Mouse (Mus musculus): ENCODE results near the gene Avil. TPM values are rescaled to one million over a fixed set of nuclear protein-coding genes. Genes with fewer than 3 reads are reported as not detected.

The Avil gene
- polyA plus RNA-seq, 1 experiment from 2014 or later: 0.17 TPM

GRCm38 (mm10) chr10:127003334-127003733 lies 2.8 kb downstream of the Avil start:
- Histone ChIP-seq H3K4me1 (ENCODE audit: insufficient read depth, low read length) (no peaks in the 10 kb centered on the region), H3K9me3 (ENCODE audit: low read length) (no peaks in the 10 kb centered on the region), H3K27ac (ENCODE audit: low read length) (no peak overlapping the region), H3K36me3 (ENCODE audit: insufficient read depth, low read length) (peaks cover 18% of the 10 kb centered on the region), H3K4me2 (replicated peaks; ENCODE audit: low read depth, low read length) (no peak overlapping the region), H3K27me3 (ENCODE audit: insufficient read depth, low read length) (no peaks in the 10 kb centered on the region), H3K9ac (replicated peaks; ENCODE audit: low read length) (no peak overlapping the region), H3K4me3 (ENCODE audit: low read length) (no peak overlapping the region)
- WGBS: 70% methylated on average over 8 of the region's 8 CpGs
- no peak for ATAC-seq (ENCODE audit: low FRiP score, low TSS enrichment)

DNA sequence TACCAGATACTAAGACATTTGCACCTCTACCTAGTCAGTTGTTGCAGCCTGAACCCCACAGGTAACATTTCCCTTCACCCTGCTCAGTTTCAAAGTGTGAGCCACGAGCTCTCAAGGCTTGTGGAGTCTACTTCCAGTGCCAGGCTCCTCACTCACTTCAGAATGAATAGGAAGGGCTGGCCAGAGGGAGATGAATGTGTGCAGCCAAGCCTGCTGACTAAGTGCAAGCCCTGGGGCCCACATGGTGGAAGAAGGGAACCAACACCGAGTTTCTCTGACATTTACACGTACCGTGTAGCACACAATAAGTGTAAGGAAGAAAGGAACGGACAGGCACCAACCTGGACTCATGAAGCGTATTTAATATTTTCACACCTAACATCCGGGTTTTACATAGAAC lies 3.3 kb downstream of the Avil start:
- no peaks in the 10 kb centered on the region for H3K27me3 ChIP-seq (ENCODE audit: insufficient read depth, low read length)
- no peak overlapping the region for H3K4me2 ChIP-seq (replicated peaks; ENCODE audit: low read depth, low read length)
- no peaks in the 10 kb centered on the region for H3K4me1 ChIP-seq (ENCODE audit: insufficient read depth, low read length)
- H3K9me3 ChIP-seq (ENCODE audit: low read length): no peaks in the 10 kb centered on the region
- H3K36me3 ChIP-seq (ENCODE audit: insufficient read depth, low read length): peaks cover 14% of the 10 kb centered on the region; the same call in 1 of the 2 replicates
- no peak overlapping the region for H3K27ac ChIP-seq (ENCODE audit: low read length)
- 78% methylated on average over 7 of the region's 7 CpGs for WGBS
- H3K9ac ChIP-seq (replicated peaks; ENCODE audit: low read length): no peak overlapping the region
- ATAC-seq (ENCODE audit: low FRiP score, low TSS enrichment): no peak
- no peak overlapping the region for H3K4me3 ChIP-seq (ENCODE audit: low read length)

DNA sequence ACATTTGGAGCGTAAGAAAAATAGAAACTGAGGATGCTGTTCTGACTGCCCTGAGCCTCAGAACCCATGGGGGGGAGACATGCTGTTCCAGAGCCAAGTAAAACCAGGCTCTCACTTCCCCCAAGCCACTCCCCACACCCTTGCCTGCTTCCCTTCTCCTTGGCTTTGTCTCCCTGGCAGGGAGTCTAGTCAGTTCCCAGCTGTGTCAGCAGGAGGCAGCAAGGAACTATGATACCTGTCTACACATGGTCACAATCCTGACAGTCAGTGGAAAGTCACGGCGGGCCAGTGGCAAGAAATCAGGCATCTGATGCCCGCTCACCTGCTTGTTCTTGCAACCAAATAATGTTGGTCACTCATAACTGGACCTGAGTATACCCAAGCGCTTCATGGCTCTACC lies 16.0 kb downstream of the Avil start:
- ATAC-seq (ENCODE audit: low FRiP score, low TSS enrichment): peak; percentile 47
- Histone ChIP-seq H3K4me2 (replicated peaks; ENCODE audit: low read depth, low read length) (no peak overlapping the region), H3K36me3 (ENCODE audit: insufficient read depth, low read length) (no peaks in the 10 kb centered on the region), H3K4me1 (ENCODE audit: insufficient read depth, low read length) (no peaks in the 10 kb centered on the region), H3K9ac (replicated peaks; ENCODE audit: low read length) (no peak overlapping the region), H3K27me3 (ENCODE audit: insufficient read depth, low read length) (no peaks in the 10 kb centered on the region), H3K27ac (ENCODE audit: low read length) (no peak overlapping the region), H3K9me3 (ENCODE audit: low read length) (no peaks in the 10 kb centered on the region), H3K4me3 (ENCODE audit: low read length) (no peak overlapping the region)
- WGBS: 59% methylated on average over 5 of the region's 5 CpGs

DNA sequence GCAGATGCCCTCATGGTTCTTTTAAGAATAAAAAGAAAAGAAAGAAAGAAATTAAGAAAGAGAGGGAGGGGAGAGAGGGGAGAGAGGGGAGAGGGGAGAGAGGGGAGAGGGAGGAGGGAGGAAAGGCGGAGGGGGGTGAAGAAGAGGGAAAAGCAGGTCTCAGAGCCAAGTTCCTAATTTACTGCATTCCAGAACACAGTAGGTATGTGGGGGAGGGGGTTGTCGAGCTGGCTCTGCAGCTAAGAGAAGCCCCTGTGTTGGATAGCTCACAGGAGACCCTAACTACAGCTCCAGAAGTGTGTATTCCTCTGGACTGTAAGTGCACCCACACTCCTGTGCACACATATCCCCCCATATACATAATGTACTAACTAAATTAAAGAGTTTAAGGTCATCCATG lies 16.6 kb downstream of the Avil start:
- H3K9ac ChIP-seq (replicated peaks; ENCODE audit: low read length): no peak overlapping the region
- no peak overlapping the region for H3K4me3 ChIP-seq (ENCODE audit: low read length)
- WGBS: 0% methylated on average over 2 of the region's 2 CpGs
- H3K4me2 ChIP-seq (replicated peaks; ENCODE audit: low read depth, low read length): no peak overlapping the region
- no peaks in the 10 kb centered on the region for H3K4me1 ChIP-seq (ENCODE audit: insufficient read depth, low read length)
- no peak overlapping the region for H3K27ac ChIP-seq (ENCODE audit: low read length)
- H3K27me3 ChIP-seq (ENCODE audit: insufficient read depth, low read length): no peaks in the 10 kb centered on the region
- ATAC-seq (ENCODE audit: low FRiP score, low TSS enrichment): no peak
- H3K36me3 ChIP-seq (ENCODE audit: insufficient read depth, low read length): peaks cover 4% of the 10 kb centered on the region; the same call in 1 of the 2 replicates
- H3K9me3 ChIP-seq (ENCODE audit: low read length): no peaks in the 10 kb centered on the region

- H3K4me3 ChIP-seq (ENCODE audit: low read length): no peak overlapping the region
Measured at GRCm38 (mm10) chr10:127018422-127018821, 17.9 kb downstream of the Avil start.

DNA sequence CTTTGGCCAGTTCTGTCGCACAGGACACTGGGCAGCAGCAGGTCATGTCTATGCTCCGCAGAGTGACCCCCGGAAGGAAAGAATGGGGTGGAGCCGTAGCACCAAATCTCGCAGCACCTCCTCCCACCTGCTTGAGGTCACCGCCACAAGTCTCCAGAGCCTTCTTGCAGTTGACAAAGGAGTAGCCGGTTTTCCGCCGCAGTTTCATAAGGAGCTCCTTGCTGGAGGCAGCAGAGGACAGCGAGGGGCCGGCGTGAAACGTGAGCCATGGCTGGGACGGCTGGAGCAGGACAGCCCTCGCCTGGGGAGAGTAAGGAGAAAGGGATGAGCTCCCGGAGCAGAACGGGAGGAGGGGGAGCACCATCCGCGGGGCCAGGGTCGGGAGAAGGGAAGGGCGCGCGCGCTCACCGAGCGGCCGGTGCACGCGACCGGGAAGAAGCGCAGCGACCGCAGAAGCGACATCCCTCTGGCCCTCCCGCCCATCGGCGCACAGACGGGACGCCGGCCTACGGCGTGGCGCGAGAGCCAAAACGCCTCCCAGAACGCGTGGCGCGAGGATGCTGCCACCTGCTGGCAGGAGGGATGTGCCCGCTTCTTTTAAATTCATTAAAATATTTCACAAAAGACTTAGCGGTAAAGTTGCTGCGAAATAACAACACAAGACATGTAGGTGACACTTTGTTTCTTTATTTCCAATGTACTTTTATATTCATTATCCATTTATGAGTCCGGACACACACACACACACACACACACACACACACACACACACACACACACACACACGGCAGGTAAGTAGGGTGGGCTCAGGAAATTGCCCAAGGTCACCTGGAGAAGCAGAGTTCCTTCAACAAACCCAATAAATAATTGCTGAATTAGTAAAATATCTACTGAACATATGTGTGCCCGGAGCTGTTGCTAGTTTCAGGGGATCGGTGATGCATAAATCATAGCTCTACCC lies 30.1 kb downstream of the Avil start, which contains the start of gene Tsfm:
Gene Tsfm (minus strand): TSS at position 505 of the 961 bp plus-strand sequence.
- H3K4me2 ChIP-seq (replicated peaks; ENCODE audit: low read depth, low read length): peak within 1 kb of the TSS; percentile 63
- ATAC-seq (ENCODE audit: low FRiP score, low TSS enrichment): peak; percentile 89
- peaks cover 6% of the 10 kb centered on the region; the same call in 1 of the 2 replicates for H3K4me1 ChIP-seq (ENCODE audit: insufficient read depth, low read length)
- 4% methylated on average over 56 of the region's 56 CpGs for WGBS
- peaks cover 30% of the 10 kb centered on the region for H3K36me3 ChIP-seq (ENCODE audit: insufficient read depth, low read length)
- H3K9ac ChIP-seq (replicated peaks; ENCODE audit: low read length): peak within 1 kb of the TSS; percentile 80
- H3K9me3 ChIP-seq (ENCODE audit: low read length): no peaks in the 10 kb centered on the region
- H3K4me3 ChIP-seq (ENCODE audit: low read length): peak within 1 kb of the TSS; percentile 86
- no peaks in the 10 kb centered on the region for H3K27me3 ChIP-seq (ENCODE audit: insufficient read depth, low read length)
- H3K27ac ChIP-seq (ENCODE audit: low read length): peak within 1 kb of the TSS; percentile 83

More at GRCm38 (mm10) chr10:127018422-127018821, 17.9 kb downstream of the Avil start:
- Histone ChIP-seq H3K4me2 (replicated peaks; ENCODE audit: low read depth, low read length) (no peak overlapping the region), H3K4me1 (ENCODE audit: insufficient read depth, low read length) (no peaks in the 10 kb centered on the region), H3K27me3 (ENCODE audit: insufficient read depth, low read length) (no peaks in the 10 kb centered on the region), H3K27ac (ENCODE audit: low read length) (no peak overlapping the region), H3K9ac (replicated peaks; ENCODE audit: low read length) (no peak overlapping the region), H3K36me3 (ENCODE audit: insufficient read depth, low read length) (peaks cover 17% of the 10 kb centered on the region), H3K9me3 (ENCODE audit: low read length) (no peaks in the 10 kb centered on the region)
- 65% methylated on average over 16 of the region's 16 CpGs for WGBS
- no peak for ATAC-seq (ENCODE audit: low FRiP score, low TSS enrichment)

GRCm38 (mm10) chr10:127033301-127033741 lies 32.8 kb downstream of the Avil start:
- Histone ChIP-seq H3K4me2 (replicated peaks; ENCODE audit: low read depth, low read length) (no peak overlapping the region), H3K9me3 (ENCODE audit: low read length) (no peaks in the 10 kb centered on the region), H3K4me3 (ENCODE audit: low read length) (no peak overlapping the region), H3K9ac (replicated peaks; ENCODE audit: low read length) (no peak overlapping the region), H3K27ac (ENCODE audit: low read length) (peak overlapping the region; percentile 29; the same call in 1 of the 2 replicates), H3K36me3 (ENCODE audit: insufficient read depth, low read length) (peaks cover 4% of the 10 kb centered on the region), H3K27me3 (ENCODE audit: insufficient read depth, low read length) (no peaks in the 10 kb centered on the region), H3K4me1 (ENCODE audit: insufficient read depth, low read length) (peaks cover 6% of the 10 kb centered on the region; the same call in 1 of the 2 replicates)
- 84% methylated on average over 8 of the region's 8 CpGs for WGBS
- ATAC-seq (ENCODE audit: low FRiP score, low TSS enrichment): peak; percentile 39

DNA sequence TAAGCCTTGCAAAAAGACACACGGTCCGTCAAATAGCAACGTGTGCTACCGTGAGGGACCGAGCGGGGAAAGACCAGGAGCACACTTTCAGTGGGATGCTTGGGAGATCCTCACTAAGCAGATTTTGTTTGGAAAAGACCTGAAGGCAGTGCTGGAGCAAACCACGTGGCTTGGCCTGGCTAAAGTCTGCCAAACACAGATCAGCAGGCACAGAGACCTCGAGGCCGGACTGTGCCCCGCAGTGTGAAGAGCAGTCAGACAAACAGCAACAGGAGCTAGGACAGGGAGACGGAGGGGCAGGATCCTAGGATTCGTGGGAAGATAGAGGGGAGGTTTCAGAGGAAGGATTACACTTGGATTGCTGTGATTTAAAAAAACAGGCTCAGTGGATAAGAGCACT lies 35.8 kb downstream of the Avil start:
- ATAC-seq (ENCODE audit: low FRiP score, low TSS enrichment): no peak
- no peak overlapping the region for H3K9ac ChIP-seq (replicated peaks; ENCODE audit: low read length)
- no peaks in the 10 kb centered on the region for H3K36me3 ChIP-seq (ENCODE audit: insufficient read depth, low read length)
- no peak overlapping the region for H3K4me2 ChIP-seq (replicated peaks; ENCODE audit: low read depth, low read length)
- no peaks in the 10 kb centered on the region; the same call in 1 of the 2 replicates for H3K27me3 ChIP-seq (ENCODE audit: insufficient read depth, low read length)
- H3K27ac ChIP-seq (ENCODE audit: low read length): no peak overlapping the region
- no peak overlapping the region for H3K4me3 ChIP-seq (ENCODE audit: low read length)
- 79% methylated on average over 12 of the region's 12 CpGs for WGBS
- H3K9me3 ChIP-seq (ENCODE audit: low read length): no peaks in the 10 kb centered on the region
- no peaks in the 10 kb centered on the region for H3K4me1 ChIP-seq (ENCODE audit: insufficient read depth, low read length)

- ATAC-seq (ENCODE audit: low FRiP score, low TSS enrichment): no peak
- peaks cover 5% of the 10 kb centered on the region for H3K4me1 ChIP-seq (ENCODE audit: insufficient read depth, low read length)
- H3K9ac ChIP-seq (replicated peaks; ENCODE audit: low read length): no peak overlapping the region
- H3K4me2 ChIP-seq (replicated peaks; ENCODE audit: low read depth, low read length): no peak overlapping the region
- no peaks in the 10 kb centered on the region; the same call in 1 of the 2 replicates for H3K27me3 ChIP-seq (ENCODE audit: insufficient read depth, low read length)
- no peaks in the 10 kb centered on the region for H3K9me3 ChIP-seq (ENCODE audit: low read length)
- no peaks in the 10 kb centered on the region for H3K36me3 ChIP-seq (ENCODE audit: insufficient read depth, low read length)
- no peak overlapping the region for H3K27ac ChIP-seq (ENCODE audit: low read length)
- 77% methylated on average over 12 of the region's 12 CpGs for WGBS
- no peak overlapping the region for H3K4me3 ChIP-seq (ENCODE audit: low read length)
Measured at GRCm38 (mm10) chr10:127037641-127038040, 37.1 kb downstream of the Avil start.
